Mouse (Mus musculus): ENCODE data around the gene Tfec. TPM values are rescaled to one million over a fixed set of nuclear protein-coding genes. Genes with fewer than 3 reads are reported as not detected.

Gene Tfec
- polyA plus RNA-seq, 1 experiment from 2014 or later, result 10.2 TPM

GRCm38 (mm10) chr6:16821985-16822384, 76.3 kb downstream of the Tfec start:
- H3K4me1 ChIP-seq (ENCODE audit: control insufficient read depth, insufficient read depth, low read length), result no peaks in the 10 kb centered on the region
- no peak for ATAC-seq (ENCODE audit: insufficient read depth, low FRiP score)

GRCm38 (mm10) chr6:16806302-16806701, 91.9 kb downstream of the Tfec start:
- Histone ChIP-seq H3K9ac (ENCODE audit: low read length) (no peak overlapping the region), H3K27me3 (ENCODE audit: control insufficient read depth, insufficient read depth, low read length) (no peaks in the 10 kb centered on the region), H3K27ac (ENCODE audit: low read length) (no peak overlapping the region), H3K4me1 (ENCODE audit: control insufficient read depth, insufficient read depth, low read length) (no peaks in the 10 kb centered on the region), H3K9me3 (replicated peaks; ENCODE audit: control insufficient read depth, low read length) (no peaks in the 10 kb centered on the region), H3K36me3 (ENCODE audit: control insufficient read depth, insufficient read depth, low read length) (no peaks in the 10 kb centered on the region), H3K4me2 (ENCODE audit: low read depth, low read length) (no peak overlapping the region), H3K4me3 (replicated peaks; ENCODE audit: low read length) (no peak overlapping the region)
- 86% methylated on average over 1 of the region's 1 CpGs for WGBS
- no peak for ATAC-seq (ENCODE audit: insufficient read depth, low FRiP score)

More at GRCm38 (mm10) chr6:16821985-16822384, 76.3 kb downstream of the Tfec start:
- Histone ChIP-seq H3K27ac (ENCODE audit: low read length) (no peak overlapping the region), H3K9ac (ENCODE audit: low read length) (no peak overlapping the region), H3K4me3 (replicated peaks; ENCODE audit: low read length) (no peak overlapping the region), H3K36me3 (ENCODE audit: control insufficient read depth, insufficient read depth, low read length) (no peaks in the 10 kb centered on the region), H3K4me2 (ENCODE audit: low read depth, low read length) (no peak overlapping the region), H3K27me3 (ENCODE audit: control insufficient read depth, insufficient read depth, low read length) (no peaks in the 10 kb centered on the region), H3K9me3 (replicated peaks; ENCODE audit: control insufficient read depth, low read length) (no peaks in the 10 kb centered on the region)
- 55% methylated on average over 1 of the region's 1 CpGs for WGBS

GRCm38 (mm10) chr6:16797669-16798068, 100.6 kb downstream of the Tfec start:
- no peak overlapping the region for H3K27ac ChIP-seq (ENCODE audit: low read length)
- no peaks in the 10 kb centered on the region for H3K9me3 ChIP-seq (replicated peaks; ENCODE audit: control insufficient read depth, low read length)
- H3K9ac ChIP-seq (ENCODE audit: low read length), result no peak overlapping the region
- peak overlapping the region; percentile 43 for H3K4me2 ChIP-seq (ENCODE audit: low read depth, low read length)
- ATAC-seq (ENCODE audit: insufficient read depth, low FRiP score), result no peak
- H3K36me3 ChIP-seq (ENCODE audit: control insufficient read depth, insufficient read depth, low read length), result no peaks in the 10 kb centered on the region
- WGBS, result 11% methylated on average over 10 of the region's 10 CpGs
- H3K4me3 ChIP-seq (replicated peaks; ENCODE audit: low read length), result no peak overlapping the region; the same call in 1 of the 2 replicates
- H3K4me1 ChIP-seq (ENCODE audit: control insufficient read depth, insufficient read depth, low read length), result 0 out of 2 replicates have a peak, but pooled peaks cover 3% of the 10 kb centered on the region
- no peaks in the 10 kb centered on the region for H3K27me3 ChIP-seq (ENCODE audit: control insufficient read depth, insufficient read depth, low read length)

GRCm38 (mm10) chr6:16796914-16797313, 101.3 kb downstream of the Tfec start:
- Histone ChIP-seq H3K9me3 (replicated peaks; ENCODE audit: control insufficient read depth, low read length) (no peaks in the 10 kb centered on the region), H3K9ac (ENCODE audit: low read length) (no peak overlapping the region), H3K4me3 (replicated peaks; ENCODE audit: low read length) (no peak overlapping the region), H3K27ac (ENCODE audit: low read length) (no peak overlapping the region), H3K36me3 (ENCODE audit: control insufficient read depth, insufficient read depth, low read length) (no peaks in the 10 kb centered on the region), H3K4me1 (ENCODE audit: control insufficient read depth, insufficient read depth, low read length) (0 out of 2 replicates have a peak, but pooled peaks cover 3% of the 10 kb centered on the region), H3K27me3 (ENCODE audit: control insufficient read depth, insufficient read depth, low read length) (no peaks in the 10 kb centered on the region), H3K4me2 (ENCODE audit: low read depth, low read length) (peak overlapping the region; percentile 35)
- WGBS, result 50% methylated on average over 9 of the region's 9 CpGs
- no peak for ATAC-seq (ENCODE audit: insufficient read depth, low FRiP score)

- 36% methylated on average over 7 of the region's 7 CpGs for WGBS
- no peak overlapping the region for H3K4me2 ChIP-seq (ENCODE audit: low read depth, low read length)
- no peak for ATAC-seq (ENCODE audit: insufficient read depth, low FRiP score)
These were observed 104.2 kb downstream of the Tfec start for GRCm38 (mm10) chr6:16794036-16794435.

GRCm38 (mm10) chr6:16785166-16785565, 113.1 kb downstream of the Tfec start:
- Histone ChIP-seq H3K9me3 (replicated peaks; ENCODE audit: control insufficient read depth, low read length) (no peaks in the 10 kb centered on the region), H3K36me3 (ENCODE audit: control insufficient read depth, insufficient read depth, low read length) (no peaks in the 10 kb centered on the region), H3K27ac (ENCODE audit: low read length) (no peak overlapping the region), H3K9ac (ENCODE audit: low read length) (no peak overlapping the region), H3K4me3 (replicated peaks; ENCODE audit: low read length) (no peak overlapping the region), H3K4me2 (ENCODE audit: low read depth, low read length) (no peak overlapping the region), H3K27me3 (ENCODE audit: control insufficient read depth, insufficient read depth, low read length) (no peaks in the 10 kb centered on the region), H3K4me1 (ENCODE audit: control insufficient read depth, insufficient read depth, low read length) (no peaks in the 10 kb centered on the region)
- no peak for ATAC-seq (ENCODE audit: insufficient read depth, low FRiP score)
- WGBS, result 81% methylated on average over 3 of the region's 3 CpGs

More at GRCm38 (mm10) chr6:16794036-16794435, 104.2 kb downstream of the Tfec start:
- Histone ChIP-seq H3K9ac (ENCODE audit: low read length) (no peak overlapping the region), H3K36me3 (ENCODE audit: control insufficient read depth, insufficient read depth, low read length) (no peaks in the 10 kb centered on the region), H3K27me3 (ENCODE audit: control insufficient read depth, insufficient read depth, low read length) (no peaks in the 10 kb centered on the region), H3K27ac (ENCODE audit: low read length) (no peak overlapping the region), H3K9me3 (replicated peaks; ENCODE audit: control insufficient read depth, low read length) (no peaks in the 10 kb centered on the region), H3K4me3 (replicated peaks; ENCODE audit: low read length) (no peak overlapping the region), H3K4me1 (ENCODE audit: control insufficient read depth, insufficient read depth, low read length) (0 out of 2 replicates have a peak, but pooled peaks cover 3% of the 10 kb centered on the region)

Other genes starting within 250 kb of the Tfec start
- gene Tes, start 166.7 kb upstream of the Tfec start, polyA plus RNA-seq (2015; fragmentation: Nextera tagmentation; extraction: Ambion mirVana), result 96.9 and 103 TPM in 2 replicates

Data from stomach, embryonic 16.5 days (tissue).